Mouse (Mus musculus): Measurements from ENCODE around the gene Lin54. TPM values are rescaled to one million over a fixed set of nuclear protein-coding genes. Genes with fewer than 3 reads are reported as not detected.
A peak's percentile ranks its signal among the peaks of the same experiment; 100 is the strongest.

Lin54 gene
- polyA plus RNA-seq, 1 experiment from 2014 or later: 11.2 TPM

DNA sequence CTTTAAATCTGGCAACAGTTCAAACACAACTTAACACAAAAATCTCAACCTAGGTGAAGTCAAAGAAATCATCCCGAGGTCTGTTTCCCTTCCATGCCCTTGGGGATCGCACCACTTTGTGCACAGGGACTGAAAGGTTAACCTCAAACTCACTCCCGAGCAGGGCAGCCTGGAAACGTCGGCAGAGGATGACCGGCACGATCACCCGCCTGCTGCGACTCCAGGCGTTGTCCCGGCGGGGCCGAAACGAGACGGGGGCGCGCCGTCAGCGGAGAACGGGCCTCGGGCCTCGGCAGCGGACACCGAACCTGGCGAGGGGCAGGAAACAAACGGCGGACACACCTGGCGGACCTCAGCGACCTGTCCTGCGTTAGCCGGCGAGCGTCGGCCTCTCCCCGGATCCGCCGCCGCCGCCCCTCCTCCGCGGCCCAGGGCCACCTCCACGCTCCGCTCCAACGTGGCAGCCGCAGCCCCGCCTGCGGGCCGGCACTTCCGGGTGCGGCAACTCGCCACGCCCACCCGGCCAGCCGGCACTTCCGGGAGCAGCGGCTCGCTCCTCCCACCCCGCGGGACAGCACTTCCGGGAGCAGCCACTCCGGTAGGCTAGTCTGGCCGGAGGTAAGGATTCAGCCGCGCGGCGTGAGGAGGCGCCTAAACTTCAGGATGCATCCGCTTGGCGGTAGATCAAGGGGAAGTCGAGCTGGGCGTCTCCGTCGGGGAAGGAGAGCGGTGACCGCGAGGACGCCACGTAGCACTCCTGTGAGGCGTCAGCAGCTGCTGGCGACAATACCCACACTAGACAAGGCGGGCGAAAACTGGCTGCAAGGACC, 84.5 kb downstream of the Lin54 start, which contains the start of gene Sec31a:
Sec31a (minus strand) TSS at position 474 of the 830 bp plus-strand sequence.
- H3K4me1 ChIP-seq: peaks cover 19% of the 10 kb centered on the region
- H3K27me3 ChIP-seq: no peaks in the 10 kb centered on the region
- under 1% methylated on average over 61 of the region's 82 CpGs for WGBS
- ATAC-seq: peak; percentile 98
- H3K27ac ChIP-seq: peak within 1 kb of the TSS; percentile 86
- H3K4me2 ChIP-seq: peak within 1 kb of the TSS; percentile 77
- H3K36me3 ChIP-seq (ENCODE audit: poor library complexity, severe bottlenecking): peaks cover 31% of the 10 kb centered on the region
- H3K9ac ChIP-seq: peak within 1 kb of the TSS; percentile 86
- no peaks in the 10 kb centered on the region for H3K9me3 ChIP-seq (replicated peaks)
- H3K4me3 ChIP-seq: peak within 1 kb of the TSS; percentile 88

DNA sequence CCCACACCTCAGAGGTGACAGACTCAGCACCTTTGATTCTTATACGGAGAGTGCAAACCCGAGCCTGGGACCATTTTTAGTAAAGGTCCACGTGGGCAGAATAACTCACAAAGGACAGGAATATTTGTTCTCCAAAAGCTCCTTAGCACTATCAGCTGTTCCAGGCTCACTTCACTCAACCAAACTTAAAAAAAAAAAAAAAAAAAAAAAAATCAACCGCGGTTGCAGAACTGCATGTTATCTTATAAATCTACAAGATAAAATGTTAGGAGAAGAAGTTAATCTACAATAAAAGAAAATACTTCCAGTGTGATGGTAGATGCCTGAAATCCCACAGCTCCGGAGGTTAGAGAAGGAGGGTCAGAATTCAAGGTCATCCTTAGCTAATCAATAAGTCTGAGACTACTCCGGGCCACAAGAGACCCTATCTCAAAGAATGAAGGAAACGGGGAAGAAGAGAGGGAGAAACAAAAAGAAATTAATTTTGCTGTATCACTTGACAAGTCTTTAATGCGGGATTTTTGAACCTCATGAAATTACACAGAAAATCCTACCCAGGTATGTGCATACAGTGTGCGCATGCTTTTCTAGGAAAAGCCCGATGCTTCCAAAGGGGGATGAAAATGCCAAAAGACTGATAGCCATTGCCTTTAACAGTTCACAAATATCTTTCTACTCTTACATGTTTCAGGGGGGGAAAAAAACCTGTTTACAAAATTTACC, 85.8 kb downstream of the Lin54 start:
- ATAC-seq: no peak
- peak overlapping the region; percentile 46; the same call in 1 of the 2 replicates for H3K9ac ChIP-seq

DNA sequence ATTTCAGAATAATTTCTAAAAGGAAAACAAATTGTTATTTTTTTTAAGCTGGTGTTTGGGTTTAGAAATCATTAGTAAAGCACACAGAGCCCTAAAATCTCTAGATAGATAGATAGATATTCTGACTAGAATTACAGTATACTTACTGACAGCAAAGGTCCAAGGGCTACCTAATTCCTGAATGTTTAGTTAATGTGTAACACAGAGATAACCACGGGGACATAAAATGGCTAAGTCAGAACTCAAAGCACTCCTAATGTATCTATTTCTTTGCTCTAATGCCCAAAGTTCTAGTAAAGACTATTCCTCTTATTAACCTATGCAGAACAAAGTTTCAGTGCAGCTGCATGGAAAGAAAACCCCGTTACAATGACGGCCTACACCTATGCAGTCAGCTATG, 87.6 kb downstream of the Lin54 start:
- no peak for ATAC-seq
- Histone ChIP-seq H3K36me3 (ENCODE audit: poor library complexity, severe bottlenecking) (peaks cover 10% of the 10 kb centered on the region; the same call in 1 of the 2 replicates), H3K4me3 (no peak overlapping the region), H3K9me3 (replicated peaks) (no peaks in the 10 kb centered on the region), H3K4me2 (no peak overlapping the region), H3K4me1 (peaks cover 19% of the 10 kb centered on the region), H3K27ac (no peak overlapping the region), H3K9ac (no peak overlapping the region), H3K27me3 (no peaks in the 10 kb centered on the region)
- WGBS: 86% methylated on average over 3 of the region's 3 CpGs

More for the DNA sequence above, 85.8 kb downstream of the Lin54 start:
- Histone ChIP-seq H3K27ac (no peak overlapping the region), H3K27me3 (no peaks in the 10 kb centered on the region), H3K4me2 (peak overlapping the region; percentile 77), H3K9me3 (replicated peaks) (no peaks in the 10 kb centered on the region), H3K4me3 (peak overlapping the region; percentile 88), H3K36me3 (ENCODE audit: poor library complexity, severe bottlenecking) (peaks cover 18% of the 10 kb centered on the region), H3K4me1 (peaks cover 19% of the 10 kb centered on the region)
- WGBS: 81% methylated on average over 11 of the region's 11 CpGs

DNA sequence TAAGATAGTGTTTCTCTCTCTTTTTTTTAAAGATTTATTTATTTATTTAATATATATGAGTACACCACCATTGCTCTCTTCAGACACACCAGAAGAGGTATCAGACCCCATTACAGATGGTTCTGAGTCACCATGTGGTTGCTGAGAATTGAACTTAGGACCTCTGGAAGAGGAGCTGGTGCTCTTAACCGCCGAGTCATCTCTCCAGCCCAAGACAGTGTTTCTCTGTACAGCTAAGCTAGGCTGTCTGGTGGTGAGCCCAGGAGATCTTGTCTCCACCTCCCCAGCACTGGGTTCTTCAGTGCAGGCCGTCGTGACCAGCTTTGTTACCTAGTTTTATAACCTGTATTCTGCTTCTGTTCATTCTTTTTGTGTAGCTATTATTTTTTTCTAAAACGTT, 90.2 kb downstream of the Lin54 start:
- Histone ChIP-seq H3K9ac (no peak overlapping the region), H3K36me3 (ENCODE audit: poor library complexity, severe bottlenecking) (peaks cover 23% of the 10 kb centered on the region), H3K27ac (no peak overlapping the region), H3K4me3 (no peak overlapping the region), H3K9me3 (replicated peaks) (no peaks in the 10 kb centered on the region), H3K4me2 (no peak overlapping the region), H3K4me1 (peaks cover 11% of the 10 kb centered on the region), H3K27me3 (no peaks in the 10 kb centered on the region)
- no peak for ATAC-seq
- WGBS: 93% methylated on average over 5 of the region's 5 CpGs

DNA sequence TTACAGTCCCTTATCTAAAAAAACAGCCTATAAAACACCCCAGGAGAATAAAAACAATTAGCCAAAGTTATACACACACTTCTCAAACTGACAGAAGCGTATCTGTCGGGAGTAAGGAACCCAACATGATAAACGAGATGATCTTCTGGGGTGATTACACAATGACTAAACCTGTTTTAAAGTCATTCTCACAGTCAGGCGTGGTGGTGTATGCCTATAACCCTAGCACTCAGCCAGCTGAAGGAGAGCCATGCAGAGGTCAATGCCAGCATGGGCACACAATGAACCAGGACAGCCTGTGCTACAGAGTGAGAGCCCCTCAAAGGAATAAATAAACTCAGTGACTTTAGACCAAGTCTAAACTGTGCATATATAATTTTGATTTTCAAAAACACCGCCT, 92.0 kb downstream of the Lin54 start:
- 92% methylated on average over 5 of the region's 5 CpGs for WGBS
- Histone ChIP-seq H3K27ac (no peak overlapping the region), H3K36me3 (ENCODE audit: poor library complexity, severe bottlenecking) (peaks cover 34% of the 10 kb centered on the region), H3K9me3 (replicated peaks) (no peaks in the 10 kb centered on the region), H3K4me2 (no peak overlapping the region), H3K4me1 (no peaks in the 10 kb centered on the region), H3K9ac (no peak overlapping the region), H3K27me3 (no peaks in the 10 kb centered on the region), H3K4me3 (no peak overlapping the region)
- no peak for ATAC-seq

DNA sequence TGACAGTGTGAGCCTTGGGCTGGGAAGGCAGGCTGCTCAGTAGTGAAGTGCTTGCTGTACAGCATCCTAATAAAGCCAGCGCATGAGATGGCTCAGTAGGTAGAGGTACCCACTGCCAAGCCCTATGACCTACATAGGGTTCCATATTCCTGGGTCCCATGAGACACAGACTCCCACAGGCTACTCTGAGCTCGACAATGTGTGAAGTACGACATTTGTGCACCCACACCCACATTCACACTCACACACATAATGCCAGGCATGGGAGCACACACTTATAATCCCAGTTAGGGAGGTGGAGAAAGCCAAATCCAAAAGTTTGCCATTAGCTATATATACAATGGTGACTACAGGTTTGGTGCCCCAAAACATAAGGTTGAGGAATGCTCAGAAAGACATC, 103.7 kb downstream of the Lin54 start:
- no peak for ATAC-seq
- peaks cover 90% of the 10 kb centered on the region for H3K36me3 ChIP-seq (ENCODE audit: poor library complexity, severe bottlenecking)

DNA sequence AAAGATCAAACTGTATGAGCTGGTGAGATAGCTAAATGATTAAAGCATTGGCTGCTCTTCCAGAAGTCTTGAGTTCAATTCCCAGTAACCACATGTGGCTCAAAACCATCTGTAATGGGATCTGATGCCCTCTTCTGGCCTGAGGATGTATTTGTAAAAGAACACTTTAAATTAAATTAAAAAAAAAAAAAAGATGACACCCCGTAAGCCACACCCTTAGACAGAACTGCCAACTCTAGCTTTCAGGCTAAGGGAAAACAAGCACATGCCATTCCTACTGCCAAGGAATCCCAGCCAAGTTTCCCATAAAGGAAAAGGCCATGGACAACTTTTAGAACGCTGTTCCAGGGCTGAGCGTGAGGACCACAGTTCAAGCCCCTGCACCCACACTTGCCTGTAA, 106.8 kb downstream of the Lin54 start:
- H3K4me2 ChIP-seq: no peak overlapping the region
- no peaks in the 10 kb centered on the region for H3K4me1 ChIP-seq
- no peak overlapping the region for H3K9ac ChIP-seq
- peaks cover 95% of the 10 kb centered on the region for H3K36me3 ChIP-seq (ENCODE audit: poor library complexity, severe bottlenecking)
- H3K9me3 ChIP-seq (replicated peaks): no peaks in the 10 kb centered on the region
- no peak overlapping the region for H3K4me3 ChIP-seq
- ATAC-seq: no peak
- H3K27ac ChIP-seq: no peak overlapping the region
- no peaks in the 10 kb centered on the region for H3K27me3 ChIP-seq
- 91% methylated on average over 3 of the region's 3 CpGs for WGBS

More for the DNA sequence above, 103.7 kb downstream of the Lin54 start:
- Histone ChIP-seq H3K27me3 (no peaks in the 10 kb centered on the region), H3K4me2 (no peak overlapping the region), H3K9ac (no peak overlapping the region), H3K9me3 (replicated peaks) (no peaks in the 10 kb centered on the region), H3K4me3 (no peak overlapping the region), H3K27ac (no peak overlapping the region), H3K4me1 (no peaks in the 10 kb centered on the region)
- WGBS: 97% methylated on average over 3 of the region's 3 CpGs

DNA sequence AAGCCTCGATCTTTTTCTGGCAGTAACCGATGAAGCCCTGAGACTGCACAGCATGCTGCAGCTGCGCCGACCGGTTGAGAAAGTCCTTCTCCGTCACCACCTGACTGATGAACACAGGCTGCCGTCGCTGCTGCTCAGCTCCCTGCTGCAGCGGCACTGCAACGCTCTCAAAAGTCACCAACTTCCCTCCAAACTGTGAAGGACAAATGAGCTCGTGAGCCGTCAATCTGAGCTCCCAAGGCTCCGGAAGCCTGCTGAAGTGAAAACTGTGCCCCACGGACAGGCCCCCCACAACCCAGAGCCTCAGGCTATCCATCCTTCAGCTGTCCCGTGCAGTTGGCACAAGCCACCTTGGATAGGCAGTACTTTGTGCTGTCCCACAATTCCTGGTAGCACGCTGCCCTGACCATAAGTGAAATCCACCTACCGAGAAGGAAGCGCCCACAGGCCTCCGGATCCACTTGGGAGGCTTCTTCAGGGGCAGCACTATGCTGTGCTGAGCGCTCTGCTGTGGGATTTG, 107.9 kb downstream of the Lin54 start:
- Histone ChIP-seq H3K36me3 (ENCODE audit: poor library complexity, severe bottlenecking) (peaks cover 91% of the 10 kb centered on the region), H3K27me3 (no peaks in the 10 kb centered on the region), H3K4me2 (no peak overlapping the region), H3K4me3 (no peak overlapping the region), H3K4me1 (no peaks in the 10 kb centered on the region), H3K9me3 (replicated peaks) (no peaks in the 10 kb centered on the region), H3K27ac (no peak overlapping the region), H3K9ac (no peak overlapping the region)
- 92% methylated on average over 20 of the region's 20 CpGs for WGBS
- no peak for ATAC-seq

Small RNA genes within 50 kb of the gene (microRNA-seq; reads per million reads assigned to microRNA genes)
- gene Gm23222: not detected

Other genes starting within 250 kb of the Lin54 start
- 76.7 and 78.0 TPM in 2 replicates for gene Sec31a, start 84.4 kb downstream of the Lin54 start, polyA plus RNA-seq (2015; fragmentation: Nextera tagmentation; extraction: Ambion mirVana)
- gene Cops4, start 17.7 kb upstream of the Lin54 start, polyA plus RNA-seq (2015; fragmentation: Nextera tagmentation; extraction: Ambion mirVana): 212 and 218 TPM in 2 replicates
- gene Plac8, start 71.6 kb upstream of the Lin54 start, polyA plus RNA-seq (2015; fragmentation: Nextera tagmentation; extraction: Ambion mirVana): 0.34 and 0.46 TPM in 2 replicates
- 42.7 and 43.6 TPM in 2 replicates for gene Coq2, start 174.5 kb upstream of the Lin54 start, polyA plus RNA-seq (2015; fragmentation: Nextera tagmentation; extraction: Ambion mirVana)
- 0.25 and 0.49 TPM in 2 replicates for gene Hpse, start 219.1 kb upstream of the Lin54 start, polyA plus RNA-seq (2015; fragmentation: Nextera tagmentation; extraction: Ambion mirVana)

Measured in forebrain, embryonic 13.5 days (tissue).